Mouse (Mus musculus) hindbrain, embryonic 13.5 days (tissue): Measurements from ENCODE around the gene Afg1l. TPM values are rescaled to one million over a fixed set of nuclear protein-coding genes. Genes with fewer than 3 reads are reported as not detected.

ENCODE experiments used
- ATAC-seq: fragments of 200-750 bp; cut with Nextera tagmentation; 2 replicates; pipeline ENCODE4 v1.8.0; 2017; ENCODE audit warnings: moderate TSS enrichment; ENCODE audit not compliant: low FRiP score
- H3K27ac ChIP-seq: fragments of 300-500 bp; sonication (generic); 2 replicates; pipeline ENCODE4 v1.5.1; 2015; ENCODE audit warnings: inconsistent platforms, mild to moderate bottlenecking, moderate library complexity
- H3K27me3 ChIP-seq: fragments of 300-500 bp; sonication (generic); 2 replicates; pipeline ENCODE4 v1.6.1; 2015; ENCODE audit warnings: mild to moderate bottlenecking, inconsistent platforms
- H3K36me3 ChIP-seq: fragments of 300-500 bp; sonication (generic); 2 replicates; pipeline ENCODE4 v1.6.1; 2015; ENCODE audit warnings: mild to moderate bottlenecking, inconsistent platforms
- H3K4me1 ChIP-seq: fragments of 300-500 bp; sonication (generic); replicated peaks from 2 replicates; pipeline ENCODE4 v1.6.1; 2015; ENCODE audit warnings: inconsistent platforms
- H3K4me2 ChIP-seq: fragments of 300-500 bp; sonication (generic); 2 replicates; pipeline ENCODE4 v1.6.1; 2015; ENCODE audit warnings: inconsistent platforms, mild to moderate bottlenecking, moderate library complexity
- H3K4me3 ChIP-seq: fragments of 300-500 bp; sonication (generic); 2 replicates; pipeline ENCODE4 v1.5.1; 2015; ENCODE audit warnings: mild to moderate bottlenecking, inconsistent platforms
- H3K9ac ChIP-seq: fragments of 300-500 bp; sonication (generic); 2 replicates; pipeline ENCODE4 v1.6.1; 2015; ENCODE audit warnings: mild to moderate bottlenecking, inconsistent platforms
- H3K9me3 ChIP-seq: fragments of 300-500 bp; sonication (generic); 2 replicates; pipeline ENCODE4 v1.6.1; 2016; ENCODE audit warnings: inconsistent platforms
- WGBS: fragments of 180-500 bp; shearing (Covaris S2); methylation state at CpG from one replicate; pipeline ENCODE4 v1.1.7; 2015; 5-methylcytosine and 5-hydroxymethylcytosine counted together
- polyA plus RNA-seq: library from polyadenylated mRNA; unstranded; fragments of >200 nt; fragmentation: Nextera tagmentation; extraction: Ambion mirVana; gene quantifications from 2 replicates; pipeline ENCODE4 v1.2.1, GENCODE M21; 2015

Gene Afg1l
- polyA plus RNA-seq, 1 experiment from 2014 or later, result 6.4 TPM

GRCm38 (mm10) chr10:42464805-42465204, 13.6 kb downstream of the Afg1l start:
- WGBS, result 84% methylated on average over 14 of the region's 14 CpGs
- Histone ChIP-seq H3K4me2 (no peak overlapping the region), H3K27ac (no peak overlapping the region), H3K9me3 (no peaks in the 10 kb centered on the region), H3K27me3 (no peaks in the 10 kb centered on the region), H3K36me3 (peaks cover 2% of the 10 kb centered on the region), H3K4me3 (no peak overlapping the region), H3K4me1 (no peaks in the 10 kb centered on the region), H3K9ac (no peak overlapping the region)
- ATAC-seq, result no peak

GRCm38 (mm10) chr10:42464224-42464623, 14.1 kb downstream of the Afg1l start:
- Histone ChIP-seq H3K36me3 (peaks cover 8% of the 10 kb centered on the region), H3K4me1 (no peaks in the 10 kb centered on the region), H3K4me3 (no peak overlapping the region), H3K9ac (no peak overlapping the region), H3K9me3 (peaks cover 5% of the 10 kb centered on the region; the same call in 1 of the 2 replicates), H3K27me3 (no peaks in the 10 kb centered on the region), H3K27ac (no peak overlapping the region; the same call in 1 of the 2 replicates), H3K4me2 (no peak overlapping the region)
- 62% methylated on average over 5 of the region's 5 CpGs for WGBS
- no peak for ATAC-seq

DNA sequence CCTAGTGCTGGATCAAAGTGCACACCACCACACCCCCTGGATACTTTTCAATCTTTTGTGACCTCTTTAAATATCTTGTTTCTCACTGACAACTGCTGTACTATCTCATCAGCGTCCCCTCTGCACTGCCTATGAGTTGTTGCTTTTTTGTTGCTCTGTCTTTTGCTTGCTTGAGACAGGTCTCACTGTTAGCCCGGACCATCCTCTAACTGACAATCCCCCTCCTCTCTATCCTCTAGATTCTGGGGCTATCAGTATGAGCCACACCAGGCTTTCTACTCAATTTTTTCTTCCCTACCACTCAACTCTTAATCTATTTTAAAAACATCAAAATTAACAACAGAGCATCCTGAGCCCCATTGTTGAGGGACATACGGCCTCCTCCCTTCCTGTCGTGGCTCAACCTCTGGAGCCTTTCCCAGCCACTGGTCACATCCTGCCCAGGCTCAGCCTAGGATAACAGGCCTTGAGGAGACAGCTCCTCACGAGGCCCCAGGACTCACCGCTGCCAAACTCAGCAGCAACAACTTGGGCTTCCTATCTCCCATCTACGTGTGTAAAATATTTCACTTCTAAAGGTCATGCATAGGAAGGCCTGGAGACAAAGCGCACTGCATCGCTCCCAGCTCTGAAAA, 20.7 kb downstream of the Afg1l start:
- no peak overlapping the region for H3K4me3 ChIP-seq
- H3K9me3 ChIP-seq, result peaks cover 5% of the 10 kb centered on the region; the same call in 1 of the 2 replicates
- peaks cover 11% of the 10 kb centered on the region for H3K36me3 ChIP-seq
- H3K4me2 ChIP-seq, result no peak overlapping the region
- H3K9ac ChIP-seq, result no peak overlapping the region; the same call in 1 of the 2 replicates
- peak overlapping the region; percentile 26 for H3K27ac ChIP-seq
- WGBS, result 86% methylated on average over 9 of the region's 9 CpGs
- ATAC-seq, result no peak
- no peaks in the 10 kb centered on the region for H3K27me3 ChIP-seq
- no peaks in the 10 kb centered on the region for H3K4me1 ChIP-seq

DNA sequence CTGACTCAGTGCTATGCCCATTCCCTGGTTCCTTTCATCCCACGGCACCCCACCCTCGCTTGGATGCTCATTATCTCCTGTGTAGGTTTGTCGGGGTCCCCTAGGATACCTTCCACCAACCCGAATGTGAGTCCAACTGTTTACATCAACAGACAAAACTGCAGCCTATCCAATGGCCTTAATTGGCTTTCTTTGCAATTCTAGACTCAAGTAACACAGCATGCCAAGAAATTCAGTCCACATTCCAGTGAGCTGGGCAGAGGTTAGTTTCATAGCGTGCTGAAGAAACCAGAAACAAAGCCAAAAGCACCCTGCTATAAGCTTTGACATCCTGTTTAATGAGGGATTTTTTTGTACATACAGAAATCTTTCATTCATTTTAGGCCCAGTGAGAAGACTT, 22.4 kb downstream of the Afg1l start:
- H3K9me3 ChIP-seq, result peaks cover 5% of the 10 kb centered on the region; the same call in 1 of the 2 replicates
- ATAC-seq, result no peak
- H3K36me3 ChIP-seq, result peaks cover 11% of the 10 kb centered on the region
- 79% methylated on average over 5 of the region's 5 CpGs for WGBS
- H3K9ac ChIP-seq, result no peak overlapping the region
- H3K27me3 ChIP-seq, result no peaks in the 10 kb centered on the region
- no peak overlapping the region for H3K27ac ChIP-seq
- no peak overlapping the region for H3K4me2 ChIP-seq
- H3K4me3 ChIP-seq, result no peak overlapping the region
- H3K4me1 ChIP-seq, result no peaks in the 10 kb centered on the region

GRCm38 (mm10) chr10:42454690-42455089, 23.7 kb downstream of the Afg1l start:
- Histone ChIP-seq H3K9me3 (peaks cover 5% of the 10 kb centered on the region; the same call in 1 of the 2 replicates), H3K36me3 (peaks cover 8% of the 10 kb centered on the region), H3K27ac (no peak overlapping the region), H3K4me1 (no peaks in the 10 kb centered on the region), H3K27me3 (no peaks in the 10 kb centered on the region), H3K4me3 (no peak overlapping the region), H3K9ac (no peak overlapping the region), H3K4me2 (no peak overlapping the region)
- 91% methylated on average over 6 of the region's 6 CpGs for WGBS
- no peak for ATAC-seq

- Histone ChIP-seq H3K9me3 (peaks cover under 1% of the 10 kb centered on the region; the same call in 1 of the 2 replicates), H3K4me1 (peaks cover 2% of the 10 kb centered on the region), H3K27ac (no peak overlapping the region), H3K27me3 (no peaks in the 10 kb centered on the region), H3K4me2 (no peak overlapping the region), H3K36me3 (peaks cover 4% of the 10 kb centered on the region), H3K9ac (no peak overlapping the region), H3K4me3 (no peak overlapping the region)
- ATAC-seq, result no peak
- WGBS, result 88% methylated on average over 11 of the region's 11 CpGs
These were observed 24.1 kb downstream of the Afg1l start for GRCm38 (mm10) chr10:42454266-42454665.

GRCm38 (mm10) chr10:42449672-42450071, 28.7 kb downstream of the Afg1l start:
- Histone ChIP-seq H3K4me2 (no peak overlapping the region), H3K9me3 (no peaks in the 10 kb centered on the region; the same call in 1 of the 2 replicates), H3K27me3 (peaks cover 3% of the 10 kb centered on the region; the same call in 1 of the 2 replicates), H3K9ac (no peak overlapping the region), H3K4me3 (no peak overlapping the region), H3K36me3 (peaks cover 3% of the 10 kb centered on the region; the same call in 1 of the 2 replicates), H3K4me1 (peaks cover 15% of the 10 kb centered on the region), H3K27ac (no peak overlapping the region)
- no peak for ATAC-seq
- 32% methylated on average over 3 of the region's 4 CpGs for WGBS

- no peak overlapping the region for H3K4me3 ChIP-seq
- H3K4me1 ChIP-seq, result peaks cover 15% of the 10 kb centered on the region
- H3K9ac ChIP-seq, result no peak overlapping the region
- WGBS, result 19% methylated on average over 7 of the region's 7 CpGs
- H3K27ac ChIP-seq, result no peak overlapping the region
- H3K4me2 ChIP-seq, result no peak overlapping the region
- peaks cover 3% of the 10 kb centered on the region; the same call in 1 of the 2 replicates for H3K27me3 ChIP-seq
- peaks cover 3% of the 10 kb centered on the region; the same call in 1 of the 2 replicates for H3K36me3 ChIP-seq
- H3K9me3 ChIP-seq, result no peaks in the 10 kb centered on the region; the same call in 1 of the 2 replicates
- no peak for ATAC-seq
These were observed 30.0 kb downstream of the Afg1l start for GRCm38 (mm10) chr10:42448371-42448770.

GRCm38 (mm10) chr10:42446145-42446544, 32.2 kb downstream of the Afg1l start:
- H3K9me3 ChIP-seq, result no peaks in the 10 kb centered on the region
- H3K9ac ChIP-seq, result no peak overlapping the region
- no peak overlapping the region for H3K27ac ChIP-seq
- H3K27me3 ChIP-seq, result peaks cover 3% of the 10 kb centered on the region; the same call in 1 of the 2 replicates
- peaks cover 15% of the 10 kb centered on the region for H3K4me1 ChIP-seq
- 71% methylated on average over 9 of the region's 9 CpGs for WGBS
- no peaks in the 10 kb centered on the region for H3K36me3 ChIP-seq
- H3K4me3 ChIP-seq, result no peak overlapping the region
- no peak for ATAC-seq
- H3K4me2 ChIP-seq, result no peak overlapping the region

DNA sequence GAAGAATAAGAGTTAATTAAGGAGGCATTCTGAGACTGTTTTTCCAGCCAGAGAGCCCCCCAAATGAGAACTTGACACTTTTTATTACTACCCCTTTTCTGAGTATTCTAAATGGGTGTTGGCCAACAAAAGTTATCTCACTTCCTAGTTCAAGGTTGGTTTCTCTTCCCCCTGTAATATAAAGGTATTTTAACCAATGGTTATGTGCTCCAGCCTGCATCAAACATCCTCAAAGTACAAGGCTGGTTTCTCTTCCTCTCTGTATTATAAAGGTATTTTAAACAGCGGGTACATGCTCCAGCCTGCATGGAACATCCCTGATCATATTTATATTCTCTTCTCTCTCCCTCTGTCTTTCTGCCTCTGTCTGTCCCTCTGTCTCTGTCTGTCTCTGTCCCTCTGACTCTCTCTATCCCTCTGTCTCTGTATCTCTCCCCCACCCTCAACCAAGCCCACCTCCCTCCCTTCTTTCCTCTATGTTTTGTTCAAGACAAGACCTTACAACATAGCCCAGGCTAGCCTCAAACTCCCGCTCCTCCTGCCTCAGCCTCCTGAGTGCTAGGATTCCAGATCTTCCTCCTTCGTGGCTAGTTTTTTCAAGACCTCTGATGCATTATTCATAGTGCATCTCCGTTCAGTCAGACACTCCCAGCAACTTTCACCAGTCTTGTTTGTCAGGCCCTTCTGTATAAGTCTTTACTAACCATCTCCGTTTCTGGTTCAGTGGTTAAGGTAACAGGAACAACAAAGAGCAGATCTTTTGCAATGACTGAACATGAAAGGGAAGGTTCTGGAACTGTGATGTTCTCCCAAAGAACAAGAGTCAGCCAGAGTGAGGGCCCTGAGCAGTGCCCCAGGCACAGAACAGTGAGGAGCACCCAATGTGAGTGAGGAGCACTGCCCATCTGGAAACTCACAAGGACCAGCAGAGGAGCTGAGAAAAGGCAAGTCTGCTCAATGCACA, 41.2 kb downstream of the Afg1l start:
- no peak overlapping the region for H3K4me2 ChIP-seq
- peaks cover 8% of the 10 kb centered on the region for H3K36me3 ChIP-seq
- WGBS, result 55% methylated on average over 5 of the region's 5 CpGs
- no peak overlapping the region for H3K27ac ChIP-seq
- H3K9me3 ChIP-seq, result peaks cover 5% of the 10 kb centered on the region; the same call in 1 of the 2 replicates
- no peak for ATAC-seq
- H3K9ac ChIP-seq, result no peak overlapping the region
- H3K4me1 ChIP-seq, result no peaks in the 10 kb centered on the region
- H3K27me3 ChIP-seq, result no peaks in the 10 kb centered on the region
- no peak overlapping the region for H3K4me3 ChIP-seq

DNA sequence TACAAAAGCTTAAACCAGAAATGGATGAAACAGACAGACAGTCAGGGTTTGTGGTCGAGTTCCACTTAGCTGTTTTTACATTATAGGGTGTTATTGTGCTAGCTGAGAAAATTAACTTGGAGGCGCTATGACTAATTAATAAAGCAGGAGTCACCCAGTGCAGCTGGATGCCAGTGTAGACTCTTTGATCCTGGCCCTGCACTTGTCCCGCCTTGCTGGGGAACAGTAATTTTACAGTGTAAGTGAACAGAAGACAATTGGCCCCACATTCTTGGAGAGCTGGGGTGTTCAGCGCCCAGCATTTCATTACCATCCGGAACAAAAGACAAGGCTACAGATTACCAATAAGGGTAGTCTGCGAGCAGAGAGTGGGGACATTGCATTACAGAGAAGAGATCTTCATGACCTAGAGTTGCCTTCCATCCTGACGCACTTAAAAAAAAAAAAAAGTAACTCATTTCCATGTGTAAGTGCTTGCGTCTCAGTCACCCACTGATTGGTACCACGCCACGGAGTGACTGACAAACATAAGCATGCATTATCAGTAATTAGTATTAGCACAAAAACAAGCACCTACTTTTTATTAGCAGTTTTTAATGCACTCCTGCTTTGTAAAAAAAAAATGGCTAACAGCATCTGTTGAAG, 60.7 kb downstream of the Afg1l start:
- Histone ChIP-seq H3K36me3 (no peaks in the 10 kb centered on the region), H3K4me3 (no peak overlapping the region), H3K9me3 (no peaks in the 10 kb centered on the region), H3K9ac (no peak overlapping the region), H3K27ac (0 out of 2 replicates have a peak overlapping the region, but pooled peaks have one; percentile 13), H3K27me3 (no peaks in the 10 kb centered on the region), H3K4me2 (peak overlapping the region; percentile 30), H3K4me1 (peaks cover 11% of the 10 kb centered on the region)
- WGBS, result 30% methylated on average over 10 of the region's 10 CpGs
- ATAC-seq, result no peak
